Mouse (Mus musculus) myocyte (in vitro differentiated cells): Measurements from ENCODE around the gene Chuk.

Source experiments
- CEBPB ChIP-seq: IDR thresholded peaks from 2 replicates; pipeline ENCODE4 v1.6.1; 2011; ENCODE audit warnings: mild to moderate bottlenecking, moderate library complexity; ENCODE audit not compliant: poor library complexity, insufficient read depth, severe bottlenecking
- E2F4 ChIP-seq: IDR thresholded peaks from one replicate; pipeline ENCODE4 v1.6.1; 2011; ENCODE audit warnings: mild to moderate bottlenecking, control low read depth, moderate library complexity; ENCODE audit not compliant: insufficient read depth
- MAX ChIP-seq: IDR thresholded peaks from one replicate; pipeline ENCODE4 v1.6.1; 2011; ENCODE audit warnings: low read depth, mild to moderate bottlenecking, control low read depth
- MYOD1 ChIP-seq, 3 experiments: IDR thresholded peaks; one replicate each; pipeline ENCODE4 v1.6.1; 2011; ENCODE audit warnings: control low read depth in 2 of 3, low read depth in 2 of 3, mild to moderate bottlenecking in 2 of 3, moderate library complexity in 1 of 3; ENCODE audit not compliant: insufficient read length in 2 of 3, control insufficient read depth in 1 of 3
- MYOG ChIP-seq, 3 experiments: IDR thresholded peaks; one replicate each; pipeline ENCODE4 v1.6.1; 2011; ENCODE audit warnings: control low read depth in 2 of 3, low read depth in 2 of 3, mild to moderate bottlenecking in 2 of 3; ENCODE audit not compliant: insufficient read length in 2 of 3, control insufficient read depth in 1 of 3, insufficient read depth in 1 of 3
- POLR2A ChIP-seq: IDR thresholded peaks from one replicate; pipeline ENCODE4 v1.6.1; 2011; ENCODE audit warnings: low read depth, mild to moderate bottlenecking, control low read depth, moderate library complexity; ENCODE audit not compliant: insufficient read length
- POLR2AphosphoS2 ChIP-seq: IDR thresholded peaks from one replicate; pipeline ENCODE4 v1.6.1; 2011; ENCODE audit warnings: low read depth, control low read depth; ENCODE audit not compliant: insufficient read length
- REST ChIP-seq: IDR thresholded peaks from one replicate; pipeline ENCODE4 v1.6.1; 2011; ENCODE audit warnings: mild to moderate bottlenecking, control low read depth, moderate library complexity; ENCODE audit not compliant: insufficient read depth, insufficient read length
- SRF ChIP-seq: IDR thresholded peaks from one replicate; pipeline ENCODE4 v1.6.1; 2011; ENCODE audit warnings: low read depth; ENCODE audit not compliant: control insufficient read depth, insufficient read length
- TCF12 ChIP-seq: IDR thresholded peaks from one replicate; pipeline ENCODE4 v1.6.1; 2011; ENCODE audit warnings: mild to moderate bottlenecking, control low read depth; ENCODE audit not compliant: poor library complexity, insufficient read depth, severe bottlenecking
- USF1 ChIP-seq: IDR thresholded peaks from one replicate; pipeline ENCODE4 v1.6.1; 2011; ENCODE audit warnings: low read depth, mild to moderate bottlenecking, control low read depth, moderate library complexity

DNA sequence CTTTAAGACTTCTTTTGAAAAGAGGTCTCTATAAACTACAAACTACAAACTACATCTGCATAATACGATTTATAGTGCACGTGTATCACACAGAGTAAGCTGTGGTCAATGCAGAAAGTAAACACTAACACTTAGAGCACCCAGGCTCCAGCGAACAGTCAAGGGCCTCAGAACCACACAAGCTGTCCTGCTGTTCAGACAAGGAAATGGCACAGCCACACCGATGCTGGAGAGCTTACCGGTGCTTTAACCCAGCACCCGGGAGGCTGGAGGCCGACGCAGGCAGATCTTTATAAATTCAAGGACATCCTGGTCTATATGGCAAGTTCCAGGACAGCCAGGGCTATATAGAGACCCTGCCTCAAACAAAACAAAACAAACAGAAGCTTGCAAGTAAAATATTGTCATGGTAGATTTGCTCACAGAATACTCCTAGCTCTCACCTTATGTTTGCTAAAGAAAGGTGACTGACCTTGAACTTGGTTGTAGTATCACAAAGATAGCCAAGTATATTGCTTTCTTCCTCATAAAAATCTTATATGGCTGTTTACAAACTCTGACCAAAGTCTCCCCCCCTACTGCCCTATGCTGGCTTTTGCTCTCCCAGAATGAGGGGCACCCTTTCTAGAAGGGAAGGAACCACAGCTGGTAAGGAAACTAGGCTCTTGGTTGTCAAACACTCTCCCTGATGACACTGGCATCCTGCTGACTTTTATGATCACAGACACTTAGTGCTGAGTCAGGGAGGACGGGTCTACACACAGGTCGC, 20.6 kb upstream of the Chuk start:
- TF ChIP-seq MYOG (IDR thresholded peaks at IDR 0.05; ENCODE audit: control insufficient read depth in 1 of 3, insufficient read depth in 1 of 3, insufficient read length in 2 of 3, low read depth in 2 of 3) (no peak), POLR2A (no peak), TCF12 (no peak), MYOD1 (IDR thresholded peaks at IDR 0.05; ENCODE audit: control insufficient read depth in 1 of 3, insufficient read length in 2 of 3, low read depth in 2 of 3) (no peak), E2F4 (no peak), MAX (no peak), POLR2AphosphoS2 (no peak), CEBPB (no peak), REST (no peak), USF1 (no peak), SRF (no peak)
